8 mouse cellular contexts compared by ENCODE assay signal in the genomic region with DNA sequence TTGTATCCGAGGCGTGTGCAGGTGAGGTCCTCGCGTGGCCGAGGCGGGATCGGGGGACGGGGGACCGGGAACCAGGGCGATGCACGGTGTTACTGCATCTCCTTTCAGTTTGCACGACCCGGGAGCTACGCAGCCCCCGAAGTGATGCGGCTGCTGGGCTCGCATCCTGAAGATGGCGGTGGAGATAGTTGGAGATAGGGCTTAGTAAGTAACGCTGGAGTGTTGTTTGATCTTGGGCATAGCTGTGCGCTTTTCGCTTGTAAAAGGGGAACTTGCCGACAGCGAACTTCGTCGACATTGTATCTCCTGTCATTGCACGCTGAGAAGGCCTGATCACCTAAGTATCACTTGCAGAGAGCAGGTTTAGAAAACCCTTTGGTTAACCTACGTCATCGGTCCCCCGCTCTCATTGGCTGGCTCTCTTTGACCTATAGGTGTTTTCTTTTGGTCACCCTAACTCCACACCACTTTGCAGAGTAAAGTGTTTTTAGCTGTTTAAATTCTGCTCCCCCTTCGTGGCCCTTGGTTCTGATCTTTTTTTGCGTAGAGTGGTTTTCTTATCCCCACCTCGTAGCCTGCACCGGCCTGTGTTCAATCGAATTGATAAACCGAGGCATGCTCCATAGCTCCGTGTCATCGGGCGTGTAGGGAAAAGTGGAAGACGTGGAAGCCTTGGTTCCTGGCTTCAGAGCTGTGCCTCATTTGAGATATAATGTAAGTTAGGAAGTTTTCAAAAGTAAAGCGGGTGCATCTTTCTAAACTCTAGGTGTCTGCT. TPM values are rescaled to one million over a fixed set of nuclear protein-coding genes. Genes with fewer than 3 reads are reported as not detected.
DNase-seq lines count a peak whose midpoint lies in the region; ATAC-seq and TF ChIP-seq lines count a peak whose summit lies in the region.

No protein-coding gene starts in this region.

- H3K4me3 ChIP-seq in testis, adult 2 months (ENCODE audit: control insufficient read depth, low read depth, low read length): peak overlapping the region; percentile 93
- peak overlapping the region; percentile 88 for H3K4me3 ChIP-seq in intestine, embryonic 16.5 days (ENCODE audit: low read length)
- peak overlapping the region; percentile 100 for H3K4me3 ChIP-seq in megakaryocyte, embryonic 14.5 days (replicated peaks)

- ATAC-seq in erythroid progenitor cell, adult 5-6 weeks (replicated peaks; ENCODE audit: low FRiP score, poor library complexity, severe bottlenecking): peak; percentile 54
- ATAC-seq in intestine, embryonic 16.5 days: peak; percentile 43; the same call in 1 of the 2 replicates

- no peaks in the 10 kb centered on the region for H3K27me3 ChIP-seq in testis, adult 2 months (ENCODE audit: control insufficient read depth, insufficient read depth, low read length)
- no peaks in the 10 kb centered on the region for H3K27me3 ChIP-seq in intestine, embryonic 16.5 days (replicated peaks; ENCODE audit: control insufficient read depth, insufficient read depth, low read length)
- no peaks in the 10 kb centered on the region for H3K27me3 ChIP-seq in megakaryocyte, embryonic 14.5 days (replicated peaks)

- DNase-seq in cerebellum, adult 9-10 months: peak; percentile 64
- no peak for DNase-seq in cerebellum, adult 8-10 months
- no peak for DNase-seq in testis, postnatal 10 days (ENCODE audit: low spot score)
- DNase-seq in telencephalon, adult 2 months (ENCODE audit: low read depth, low spot score): peak; percentile 29

- no peaks in the 10 kb centered on the region for H3K36me3 ChIP-seq in testis, adult 2 months (ENCODE audit: control insufficient read depth, insufficient read depth, low read length)
- H3K36me3 ChIP-seq in intestine, embryonic 16.5 days (ENCODE audit: control insufficient read depth, insufficient read depth, low read length): no peaks in the 10 kb centered on the region
- peaks cover 20% of the 10 kb centered on the region for H3K36me3 ChIP-seq in megakaryocyte, embryonic 14.5 days (replicated peaks; ENCODE audit: low read length)

- peak overlapping the region; percentile 91 for H3K9ac ChIP-seq in intestine, embryonic 16.5 days (ENCODE audit: low read depth, low read length)

- peaks cover 3% of the 10 kb centered on the region for H3K4me1 ChIP-seq in testis, adult 2 months (ENCODE audit: control insufficient read depth, insufficient read depth, low read length)
- H3K4me1 ChIP-seq in intestine, embryonic 16.5 days (ENCODE audit: control insufficient read depth, insufficient read depth, low read length): peaks cover 32% of the 10 kb centered on the region
- H3K4me1 ChIP-seq in megakaryocyte, embryonic 14.5 days: peaks cover 54% of the 10 kb centered on the region

- H3K9me3 ChIP-seq in intestine, embryonic 16.5 days (ENCODE audit: control insufficient read depth, low read length): no peaks in the 10 kb centered on the region
- no peaks in the 10 kb centered on the region for H3K9me3 ChIP-seq in megakaryocyte, embryonic 14.5 days

- H3K4me2 ChIP-seq in intestine, embryonic 16.5 days (ENCODE audit: low read depth, low read length): peak overlapping the region; percentile 80

- no peak for TF ChIP-seq CTCF in testis, adult 2 months (IDR thresholded peaks at IDR 0.05; ENCODE audit: control insufficient read depth, insufficient read depth, insufficient replicate concordance, low read depth, low read length)

- TF ChIP-seq POLR2A in testis, adult 2 months (IDR thresholded peaks at IDR 0.05; ENCODE audit: control insufficient read depth, low read depth, low read length): no peak

- H3K27ac ChIP-seq in testis, adult 2 months (ENCODE audit: control insufficient read depth, insufficient read depth, low read depth, low read length): peak overlapping the region; percentile 82
- H3K27ac ChIP-seq in intestine, embryonic 16.5 days (ENCODE audit: low read length): peak overlapping the region; percentile 99

- WGBS in intestine, embryonic 16.5 days: 3% methylated on average over 40 of the region's 40 CpGs

RNA-seq across cellular contexts. Expression of gene Usp48, which starts 1.1 kb away (rescaled TPM):
- polyA plus RNA-seq in testis, adult 2 months (2012; rRNA removed): 39.6 and 42.1 TPM in 2 replicates
- total RNA-seq in erythroid progenitor cell, adult 5-6 weeks (2015; ENCODE audit: low replicate concordance): 167 and 183 TPM in 2 replicates
- 154 and 178 TPM in 2 replicates for total RNA-seq in erythroid progenitor cell, adult 5-6 weeks (2017; ENCODE audit: low replicate concordance)
- polyA plus RNA-seq in intestine, embryonic 16.5 days (2015; fragmentation: Nextera tagmentation; extraction: Ambion mirVana): 48.3 and 48.4 TPM in 2 replicates
- polyA plus RNA-seq in megakaryocyte, embryonic 14.5 days (2012; ENCODE audit: insufficient read depth, low replicate concordance): 21.7 and 46.2 TPM in 2 replicates

RNA-seq across cellular contexts. Expression of gene Ldlrad2, which starts 20.3 kb away (rescaled TPM):
- polyA plus RNA-seq in testis, adult 2 months (2012; rRNA removed): 0.86 TPM in 1 of 2 replicates, not detected in the other
- total RNA-seq in erythroid progenitor cell, adult 5-6 weeks (2015; ENCODE audit: low replicate concordance): not detected in 2 replicates
- total RNA-seq in erythroid progenitor cell, adult 5-6 weeks (2017; ENCODE audit: low replicate concordance): not detected in 2 replicates
- not detected in 2 replicates for polyA plus RNA-seq in intestine, embryonic 16.5 days (2015; fragmentation: Nextera tagmentation; extraction: Ambion mirVana)
- polyA plus RNA-seq in megakaryocyte, embryonic 14.5 days (2012; ENCODE audit: insufficient read depth, low replicate concordance): not detected in 2 replicates

Comparison
In these comparisons a context has a peak if more than half of its experiments do, and no peak if none do; other contexts are left out.
1. DNase-seq: peak in cerebellum, adult 9-10 months (single experiment) and telencephalon, adult 2 months (single experiment); none in cerebellum, adult 8-10 months (single experiment) and testis, postnatal 10 days (single experiment).
2. Peak in every context shown above with its lines, with median percentiles within 50 percentile points of each other: H3K4me3 ChIP-seq.